Mouse (Mus musculus): ENCODE data around the gene Olfr138.

Olfr138 gene

DNA sequence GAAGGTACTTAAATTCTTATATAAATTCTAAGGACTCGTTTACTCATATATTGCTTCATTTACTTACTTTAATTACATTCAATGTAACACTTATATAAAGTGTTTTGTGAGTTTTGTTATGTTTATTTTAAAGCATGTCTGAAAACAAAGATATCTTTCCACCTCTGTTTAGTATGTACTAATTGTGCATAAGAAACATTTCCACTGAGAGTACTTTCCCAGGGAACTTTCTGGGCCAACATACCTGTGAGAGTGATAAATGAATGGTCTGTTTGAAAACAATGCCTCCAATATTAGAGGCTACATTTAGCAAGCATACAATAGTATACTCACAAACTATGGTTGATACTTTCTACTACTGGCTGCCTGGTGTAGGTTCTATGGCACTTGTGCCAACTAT, at the start of gene Olfr138:
Olfr138 (plus strand) TSS at position 301 of the 400 bp plus-strand sequence.
- no peak for DNase-seq

DNA sequence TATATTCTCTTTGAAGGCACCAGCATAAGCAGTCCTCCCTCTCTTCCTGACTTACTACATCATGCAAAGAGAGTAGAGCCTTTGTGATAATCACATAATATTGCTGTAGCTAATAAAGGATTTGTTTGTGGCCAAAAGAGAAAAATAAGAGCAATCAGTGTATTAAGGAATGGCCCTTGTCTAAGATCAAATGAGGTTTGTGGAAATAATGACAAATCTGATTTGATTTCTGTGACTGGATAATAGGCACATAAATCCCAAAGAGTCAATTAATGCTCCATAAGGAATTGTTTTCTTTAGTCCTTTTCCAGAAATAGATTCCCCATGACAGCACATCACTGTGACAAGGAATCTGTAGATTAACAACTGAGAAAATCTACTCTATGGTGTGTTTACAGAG, 46.6 kb downstream of the Olfr138 start, which contains the start of gene Olfr137:
Olfr137 (minus strand) TSS at position 101 of the 400 bp plus-strand sequence.
- no peak for DNase-seq
